Mouse (Mus musculus): Measurements from ENCODE around the gene Hcst.

The Hcst gene

GRCm38 (mm10) chr7:30419561-30420499 lies at the start of gene Hcst:
Gene Hcst (minus strand): TSS chr7:30419854.
- DNase-seq (ENCODE audit: low spot score in 2 of 2): no peak

- DNase-seq (ENCODE audit: low spot score in 2 of 2): no peak
Observed at GRCm38 (mm10) chr7:30464816-30465300, 45.2 kb upstream of the Hcst start.

DNA sequence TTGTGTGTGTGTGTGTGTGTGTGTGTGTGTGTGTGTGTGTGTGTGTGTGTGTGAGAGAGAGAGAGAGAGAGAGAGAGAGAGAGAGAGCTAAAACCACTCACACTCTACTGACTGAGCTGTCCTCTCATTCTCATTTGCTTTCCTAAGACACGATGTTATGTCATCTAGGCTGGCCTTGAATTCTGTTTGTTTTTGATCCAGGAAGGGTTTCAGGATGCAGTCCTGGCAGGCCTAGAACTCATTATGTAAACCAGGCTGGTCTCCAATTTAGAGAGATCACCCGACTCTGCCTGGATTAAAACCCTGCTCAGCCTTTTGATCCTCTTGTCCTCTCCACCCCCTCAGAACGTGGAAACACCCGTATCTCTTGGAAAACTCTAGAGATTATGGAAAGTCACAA lies 44.3 kb upstream of the Hcst start:
- DNase-seq (ENCODE audit: low spot score in 2 of 2): no peak

GRCm38 (mm10) chr7:30463568-30463967 lies 43.9 kb upstream of the Hcst start:
- no peak for DNase-seq (ENCODE audit: low spot score in 2 of 2)

- no peak for DNase-seq (ENCODE audit: low spot score in 2 of 2)
Observed at GRCm38 (mm10) chr7:30459484-30459883, 39.8 kb upstream of the Hcst start.

- DNase-seq (ENCODE audit: low spot score in 2 of 2): peak in 1 of 2 experiments; percentile 45
Observed at GRCm38 (mm10) chr7:30457629-30458330, 38.1 kb upstream of the Hcst start, which contains the start of the genes Kirrel2 and Nphs1. Gene Kirrel2 (minus strand): TSS chr7:30457690. Gene Nphs1 (plus strand): TSS chr7:30458315.

GRCm38 (mm10) chr7:30456911-30457628 lies 37.4 kb upstream of the Hcst start:
- no peak for DNase-seq (ENCODE audit: low spot score in 2 of 2)

GRCm38 (mm10) chr7:30456487-30456886 lies 36.8 kb upstream of the Hcst start:
- no peak for DNase-seq (ENCODE audit: low spot score in 2 of 2)

- DNase-seq (ENCODE audit: low spot score in 2 of 2): no peak
Observed at GRCm38 (mm10) chr7:30454259-30454658, 34.6 kb upstream of the Hcst start.

DNA sequence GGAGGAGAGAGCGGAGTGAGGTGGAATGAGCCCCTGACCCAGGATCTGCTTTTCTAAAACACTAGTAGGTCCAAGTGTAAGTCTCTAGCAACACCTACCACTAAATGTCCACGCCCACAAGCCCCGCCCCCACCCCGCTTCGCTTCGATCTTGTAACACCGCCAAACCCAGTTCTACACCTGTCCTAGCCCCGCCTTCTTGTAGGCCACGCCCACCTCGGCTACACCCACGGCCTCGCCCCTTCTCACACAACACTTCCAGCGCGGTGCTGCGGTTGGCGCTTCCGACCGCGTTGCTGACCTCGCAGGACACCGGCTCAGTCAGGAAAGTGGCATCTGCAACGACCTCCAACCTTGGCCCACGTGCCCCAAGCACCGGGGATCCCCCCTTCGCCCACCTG lies 34.1 kb upstream of the Hcst start:
- DNase-seq (ENCODE audit: low spot score in 2 of 2): no peak

DNA sequence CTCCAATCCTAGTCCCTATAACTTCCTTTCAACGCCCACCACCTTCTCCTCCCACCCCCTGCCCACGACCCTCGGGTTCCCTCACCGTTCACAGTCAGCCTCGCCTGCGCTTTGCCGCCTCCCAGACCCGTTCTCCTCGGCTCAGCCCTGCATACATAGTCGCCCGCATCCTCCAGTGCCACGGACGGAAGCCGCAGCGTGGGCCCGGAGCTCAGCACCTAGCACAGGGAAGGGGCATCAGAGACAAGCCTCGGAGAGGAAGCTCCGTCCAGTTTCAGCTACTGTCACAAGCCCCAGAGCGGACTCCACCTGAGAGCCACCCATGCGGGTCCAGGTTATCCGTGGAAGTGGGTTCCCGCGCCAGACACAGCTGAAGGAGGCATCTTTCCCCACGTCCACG lies 33.7 kb upstream of the Hcst start:
- DNase-seq (ENCODE audit: low spot score in 2 of 2): no peak

GRCm38 (mm10) chr7:30450241-30450640 lies 30.6 kb upstream of the Hcst start:
- no peak for DNase-seq (ENCODE audit: low spot score in 2 of 2)

GRCm38 (mm10) chr7:30444971-30445751 lies 25.5 kb upstream of the Hcst start, which contains the start of gene Aplp1:
Gene Aplp1 (minus strand): TSS chr7:30445535.
- peak in 1 of 2 experiments; percentile 67 for DNase-seq (ENCODE audit: low spot score in 2 of 2)

DNA sequence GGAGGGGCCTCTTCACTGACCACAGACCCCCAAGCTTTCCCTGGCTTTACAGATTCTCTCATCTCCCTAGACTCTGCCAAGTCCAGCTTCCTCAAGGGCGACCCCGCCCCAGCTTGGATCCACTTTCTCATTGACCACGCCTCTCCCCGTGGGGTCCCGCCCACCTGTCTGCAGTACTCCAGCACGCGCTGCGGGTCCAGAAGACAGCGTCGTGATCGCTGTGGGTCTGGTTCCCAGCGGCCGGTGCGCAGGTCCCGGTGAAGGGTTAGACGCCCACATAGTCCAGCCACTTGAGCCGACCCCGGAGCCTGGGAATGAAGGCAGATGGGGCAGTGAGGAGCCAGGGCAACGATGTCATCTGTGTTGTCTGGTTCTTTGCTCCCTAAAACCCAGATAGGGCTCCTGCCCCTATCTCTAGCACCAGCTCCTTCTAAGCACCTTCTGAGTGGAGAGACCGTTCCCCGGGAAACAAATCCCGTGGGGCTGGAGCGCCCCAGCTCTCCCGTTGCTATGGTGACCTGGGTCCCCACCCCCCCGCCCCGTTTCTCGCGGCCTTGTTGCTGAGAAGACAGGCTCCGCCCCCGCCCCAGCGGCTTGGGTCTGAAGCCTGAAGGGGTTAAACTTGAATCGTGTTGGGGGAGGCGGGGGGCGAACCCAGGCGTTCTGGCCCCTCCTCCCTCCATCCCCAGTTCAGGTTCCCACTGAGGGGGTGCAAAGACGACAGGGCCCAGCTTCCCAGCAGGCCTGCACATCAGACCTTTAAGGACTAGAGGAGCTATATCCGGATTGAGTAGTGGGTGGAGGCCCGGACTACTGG lies 24.7 kb upstream of the Hcst start:
- DNase-seq (ENCODE audit: low spot score in 2 of 2): peak; percentile 63 to 72

DNA sequence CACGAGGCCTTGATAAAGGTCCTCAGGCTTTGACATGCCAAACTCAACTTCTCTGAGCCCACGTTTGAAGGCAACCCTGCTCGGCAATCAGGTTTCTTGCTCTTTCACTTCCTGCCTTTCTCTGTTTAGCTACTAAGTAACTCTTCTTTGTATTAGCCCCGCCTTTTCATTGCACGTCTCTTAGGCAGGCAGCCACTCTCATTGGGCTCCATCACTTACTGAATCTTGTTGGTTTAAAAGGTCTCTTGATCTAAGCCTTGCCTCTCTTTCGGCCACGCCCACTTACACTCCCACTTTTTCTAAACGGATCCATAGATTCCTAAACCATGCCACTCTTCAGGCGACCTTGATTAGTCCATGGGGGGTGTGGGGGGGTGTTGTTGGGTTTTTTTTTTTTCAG lies 24.0 kb upstream of the Hcst start:
- DNase-seq (ENCODE audit: low spot score in 2 of 2): no peak

- peak in 1 of 2 experiments; percentile 43 for DNase-seq (ENCODE audit: low spot score in 2 of 2)
Observed at GRCm38 (mm10) chr7:30440697-30441096, 21.0 kb upstream of the Hcst start.

- no peak for DNase-seq (ENCODE audit: low spot score in 2 of 2)
Observed at GRCm38 (mm10) chr7:30439734-30440133, 20.1 kb upstream of the Hcst start.

DNA sequence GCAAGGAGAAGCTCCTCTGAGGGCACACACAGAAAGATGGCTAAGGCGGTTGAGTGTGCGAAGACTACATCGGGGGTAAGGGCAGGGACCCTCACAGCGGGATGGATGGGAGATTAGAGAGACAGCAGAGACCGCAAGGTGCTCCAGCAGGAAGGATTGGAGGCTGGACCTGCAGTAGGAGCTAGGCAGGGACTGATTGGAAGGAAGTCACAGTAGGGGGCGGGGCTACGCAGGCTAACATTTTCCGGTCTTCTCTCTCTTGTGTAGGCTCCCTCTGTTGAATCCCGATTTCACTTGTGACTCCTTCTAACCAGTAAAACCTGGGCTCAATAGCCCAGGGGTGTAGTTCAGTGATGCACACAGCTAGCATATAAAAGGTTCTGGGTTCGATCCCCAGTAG lies 17.2 kb upstream of the Hcst start:
- no peak for DNase-seq (ENCODE audit: low spot score in 2 of 2)

DNA sequence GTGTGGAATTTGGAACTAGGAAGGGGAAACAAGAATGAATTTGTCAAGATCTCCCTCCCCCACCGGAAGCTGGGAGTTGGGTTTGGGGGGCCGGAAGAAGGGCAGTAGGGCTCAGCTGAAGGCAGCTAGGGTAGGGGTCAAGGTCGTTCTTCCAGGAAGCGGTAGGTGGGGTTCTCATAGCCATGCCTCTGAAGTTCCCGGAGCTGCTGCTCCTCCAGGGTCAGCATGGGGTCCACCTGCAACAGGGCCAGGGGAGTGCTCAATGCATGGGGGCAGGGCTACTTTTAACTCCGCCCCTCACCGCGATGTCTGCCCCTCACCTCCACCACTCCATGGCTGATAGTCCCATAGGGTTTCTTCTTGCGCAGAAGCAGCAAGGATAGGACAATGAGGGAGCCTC lies 15.5 kb upstream of the Hcst start:
- DNase-seq (ENCODE audit: low spot score in 2 of 2): no peak

- DNase-seq (ENCODE audit: low spot score in 2 of 2): no peak
Observed at GRCm38 (mm10) chr7:30434701-30435100, 15.0 kb upstream of the Hcst start.

Data from frontal cortex, postnatal 14 days (tissue).